Mouse (Mus musculus): ENCODE data around the gene 1700023F06Rik. TPM values are rescaled to one million over a fixed set of nuclear protein-coding genes. Genes with fewer than 3 reads are reported as not detected.

1700023F06Rik gene
- polyA plus RNA-seq, 1 experiment from 2014 or later: 0.38 TPM

DNA sequence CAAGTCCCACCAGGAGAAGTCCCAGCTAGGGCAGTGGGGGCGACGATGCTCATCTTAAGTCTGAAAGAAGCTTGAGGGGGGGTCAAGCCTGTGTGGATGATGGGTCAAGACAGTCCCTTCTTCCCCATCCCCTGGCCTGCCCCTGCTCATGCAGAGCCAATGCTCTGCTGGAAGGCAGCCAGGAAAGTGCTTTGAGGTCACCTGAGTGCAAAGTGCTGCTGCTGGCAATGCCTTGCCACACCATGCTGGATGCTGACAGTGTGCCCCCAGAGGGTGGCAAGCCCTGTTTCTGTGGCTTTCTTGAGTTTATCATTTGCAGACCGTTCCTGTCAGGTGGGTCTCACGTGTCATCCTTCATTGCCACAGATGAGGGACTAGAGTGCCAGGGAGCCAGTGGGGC lies 11.6 kb upstream of the 1700023F06Rik start:
- ATAC-seq: no peak
- peaks cover 15% of the 10 kb centered on the region for H3K36me3 ChIP-seq (ENCODE audit: insufficient read depth, low read length)
- H3K27ac ChIP-seq (ENCODE audit: low read length): no peak overlapping the region
- no peak overlapping the region for H3K9ac ChIP-seq (replicated peaks; ENCODE audit: low read depth)
- DNase-seq (ENCODE audit: low spot score): no peak
- no peak overlapping the region for H3K4me3 ChIP-seq (ENCODE audit: low read depth, low read length)
- peaks cover 5% of the 10 kb centered on the region; the same call in 1 of the 2 replicates for H3K4me1 ChIP-seq (ENCODE audit: insufficient read depth, low read depth, low read length)
- TF ChIP-seq CTCF (IDR thresholded peaks at IDR 0.05) (no peak), EP300 (IDR thresholded peaks at IDR 0.05) (no peak)
- 0 out of 2 replicates have a peak, but pooled peaks cover 3% of the 10 kb centered on the region for H3K27me3 ChIP-seq (replicated peaks; ENCODE audit: insufficient read depth, low read length)
- 83% methylated on average over 4 of the region's 4 CpGs for WGBS
- H3K9me3 ChIP-seq (ENCODE audit: low read length): no peaks in the 10 kb centered on the region
- H3K4me2 ChIP-seq (replicated peaks; ENCODE audit: low read depth, low read length): no peak overlapping the region

DNA sequence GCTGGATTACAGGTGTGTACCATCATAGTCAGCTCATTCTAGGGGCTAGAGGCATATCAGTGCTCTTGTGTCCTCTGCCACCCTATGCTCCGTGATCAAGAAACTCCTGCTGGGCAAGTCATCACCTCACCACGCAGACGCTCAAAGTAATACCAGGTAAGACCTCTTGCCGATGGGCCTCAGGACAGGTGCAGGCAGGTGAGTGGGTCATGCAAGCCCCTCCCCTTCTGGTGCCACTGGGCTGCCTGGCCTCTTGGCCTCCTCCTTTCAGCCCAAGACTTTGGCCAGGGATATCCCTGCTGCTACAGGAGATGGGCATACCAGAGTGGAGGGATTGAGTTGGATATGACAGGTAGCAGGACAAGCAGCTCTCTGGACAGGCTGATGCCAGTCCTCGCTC lies 10.9 kb upstream of the 1700023F06Rik start:
- DNase-seq (ENCODE audit: low spot score): no peak
- WGBS: 82% methylated on average over 5 of the region's 5 CpGs
- H3K4me1 ChIP-seq (ENCODE audit: insufficient read depth, low read depth, low read length): peaks cover 5% of the 10 kb centered on the region; the same call in 1 of the 2 replicates

DNA sequence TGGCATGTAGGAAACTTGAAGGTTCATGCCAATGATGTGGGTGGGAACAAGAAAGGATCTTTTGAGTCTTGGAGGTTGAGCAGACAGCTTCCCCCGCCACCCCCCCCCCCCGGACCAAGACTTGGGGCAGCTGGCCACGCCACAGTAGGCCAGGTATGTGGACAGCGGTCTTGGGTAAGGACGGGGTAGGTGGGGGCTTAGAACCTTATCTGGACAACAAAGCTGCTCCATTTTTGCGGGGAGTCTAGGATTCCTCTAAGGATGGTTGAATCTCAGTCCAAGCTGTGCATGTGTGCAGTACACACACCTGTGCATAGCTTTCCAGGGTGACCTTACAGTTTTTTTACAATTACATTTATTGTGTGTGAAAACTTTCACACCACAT lies 10.2 kb upstream of the 1700023F06Rik start:
- Histone ChIP-seq H3K27me3 (replicated peaks; ENCODE audit: insufficient read depth, low read length) (0 out of 2 replicates have a peak, but pooled peaks cover 3% of the 10 kb centered on the region), H3K27ac (ENCODE audit: low read length) (no peak overlapping the region), H3K36me3 (ENCODE audit: insufficient read depth, low read length) (peaks cover 8% of the 10 kb centered on the region), H3K9ac (replicated peaks; ENCODE audit: low read depth) (peak overlapping the region; percentile 6; the same call in 1 of the 2 replicates), H3K4me1 (ENCODE audit: insufficient read depth, low read depth, low read length) (peaks cover 5% of the 10 kb centered on the region; the same call in 1 of the 2 replicates), H3K9me3 (ENCODE audit: low read length) (no peaks in the 10 kb centered on the region), H3K4me3 (ENCODE audit: low read depth, low read length) (peak overlapping the region; percentile 45), H3K4me2 (replicated peaks; ENCODE audit: low read depth, low read length) (peak overlapping the region; percentile 87)
- TF ChIP-seq CTCF (IDR thresholded peaks at IDR 0.05) (no peak), EP300 (IDR thresholded peaks at IDR 0.05) (no peak)
- ATAC-seq (peak; percentile 28), DNase-seq (ENCODE audit: low spot score) (no peak)
- 22% methylated on average over 6 of the region's 6 CpGs for WGBS

More for the DNA sequence above, 10.9 kb upstream of the 1700023F06Rik start:
- H3K4me3 ChIP-seq (ENCODE audit: low read depth, low read length): no peak overlapping the region
- H3K27me3 ChIP-seq (replicated peaks; ENCODE audit: insufficient read depth, low read length): 0 out of 2 replicates have a peak, but pooled peaks cover 3% of the 10 kb centered on the region
- H3K4me2 ChIP-seq (replicated peaks; ENCODE audit: low read depth, low read length): no peak overlapping the region
- H3K27ac ChIP-seq (ENCODE audit: low read length): no peak overlapping the region
- no peaks in the 10 kb centered on the region for H3K9me3 ChIP-seq (ENCODE audit: low read length)
- peaks cover 8% of the 10 kb centered on the region for H3K36me3 ChIP-seq (ENCODE audit: insufficient read depth, low read length)
- no peak overlapping the region for H3K9ac ChIP-seq (replicated peaks; ENCODE audit: low read depth)
- no peak for TF ChIP-seq EP300 (IDR thresholded peaks at IDR 0.05)
- TF ChIP-seq CTCF (IDR thresholded peaks at IDR 0.05): no peak
- no peak for ATAC-seq

DNA sequence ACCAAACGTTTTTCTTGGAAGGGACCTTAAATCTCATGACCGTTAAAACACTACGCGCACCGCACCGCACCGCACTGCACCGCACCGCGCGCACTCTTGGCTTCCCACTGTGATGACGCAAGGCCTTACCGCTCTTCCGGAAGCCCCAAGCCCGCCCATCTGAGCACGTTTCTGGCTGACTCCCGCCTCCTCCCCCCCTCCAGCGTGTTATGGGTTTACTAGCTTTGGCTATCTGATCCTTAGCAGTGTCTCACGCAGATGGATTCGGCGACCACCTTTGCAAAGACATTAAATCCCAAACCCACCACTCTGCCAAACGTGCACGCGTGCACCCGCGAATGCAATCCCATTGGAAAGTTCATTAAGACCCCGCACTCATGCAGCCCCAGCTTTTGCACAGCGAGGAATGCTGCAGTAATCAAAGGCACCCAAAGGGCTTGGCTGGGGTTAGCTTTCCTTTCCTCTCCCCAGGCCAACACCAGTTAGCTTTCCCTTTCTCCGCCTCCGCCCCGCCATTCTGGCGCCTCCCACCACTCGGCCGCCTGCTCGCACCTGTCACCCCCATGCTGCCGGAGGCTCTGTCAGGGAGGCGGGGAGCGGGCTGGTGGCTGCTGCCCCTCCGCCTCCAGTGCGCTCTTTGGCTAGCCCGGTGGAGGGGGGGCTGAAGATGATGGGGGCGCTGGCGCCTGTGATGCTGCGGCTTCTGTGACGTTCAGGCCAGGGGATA lies 9.6 kb upstream of the 1700023F06Rik start, which contains the start of gene Spata32:
Gene Spata32, minus strand, starts transcription at position 643 of the 727 bp plus-strand sequence.
- ATAC-seq (peak; percentile 77), DNase-seq (ENCODE audit: low spot score) (peak; percentile 69)
- H3K4me1 ChIP-seq (ENCODE audit: insufficient read depth, low read depth, low read length): peaks cover 5% of the 10 kb centered on the region; the same call in 1 of the 2 replicates
- H3K4me2 ChIP-seq (replicated peaks; ENCODE audit: low read depth, low read length): peak within 1 kb of the TSS; percentile 87
- no peak within 1 kb of the TSS for H3K27ac ChIP-seq (ENCODE audit: low read length)
- H3K9me3 ChIP-seq (ENCODE audit: low read length): no peaks in the 10 kb centered on the region
- peak within 1 kb of the TSS; percentile 45 for H3K4me3 ChIP-seq (ENCODE audit: low read depth, low read length)
- H3K27me3 ChIP-seq (replicated peaks; ENCODE audit: insufficient read depth, low read length): 0 out of 2 replicates have a peak, but pooled peaks cover 3% of the 10 kb centered on the region
- TF ChIP-seq CTCF (IDR thresholded peaks at IDR 0.05): no peak
- H3K9ac ChIP-seq (replicated peaks; ENCODE audit: low read depth): peak within 1 kb of the TSS; percentile 6; the same call in 1 of the 2 replicates
- peaks cover 8% of the 10 kb centered on the region for H3K36me3 ChIP-seq (ENCODE audit: insufficient read depth, low read length)
- WGBS: 2% methylated on average over 45 of the region's 45 CpGs

DNA sequence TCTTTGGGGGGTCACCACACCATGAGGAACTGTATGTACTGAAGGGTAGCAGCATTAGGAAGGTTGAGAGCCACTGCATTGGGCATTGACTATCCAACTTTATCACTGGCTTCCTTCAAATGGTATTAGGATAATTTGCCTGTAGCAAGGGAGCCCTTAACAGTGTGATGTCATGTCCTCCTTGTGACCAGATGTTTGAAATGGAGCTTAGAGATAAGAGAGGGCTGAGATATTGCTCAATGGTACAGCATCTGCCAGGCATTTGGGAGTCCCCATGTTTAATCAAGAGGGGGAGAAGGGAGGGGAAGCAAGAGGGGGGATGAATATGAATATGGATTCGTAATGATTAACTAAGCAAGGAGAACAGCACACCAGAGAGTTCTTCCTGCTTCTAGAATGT lies 7.0 kb upstream of the 1700023F06Rik start:
- ATAC-seq: no peak
- 39% methylated on average over 1 of the region's 1 CpGs for WGBS

DNA sequence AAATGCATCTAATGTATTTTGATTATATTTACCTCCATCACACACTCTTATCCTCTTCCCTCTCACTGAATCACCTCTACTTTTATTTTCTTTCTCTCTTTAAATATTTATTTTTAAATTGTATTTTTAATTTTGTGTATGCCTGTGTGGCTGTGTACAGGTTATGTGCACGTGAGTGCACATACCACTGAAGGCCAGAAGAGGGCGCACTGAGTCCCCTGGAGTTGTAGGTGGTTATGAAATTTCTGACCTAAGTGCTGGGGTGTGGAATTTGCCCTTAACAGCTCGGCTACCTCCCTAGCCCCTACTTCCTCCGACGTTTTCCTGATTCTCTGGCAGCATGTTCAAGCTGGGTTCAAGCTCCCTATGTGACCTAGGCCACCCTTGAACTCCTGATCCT lies 5.4 kb upstream of the 1700023F06Rik start:
- no peak for DNase-seq (ENCODE audit: low spot score)
- no peak overlapping the region for H3K4me2 ChIP-seq (replicated peaks; ENCODE audit: low read depth, low read length)
- WGBS: 82% methylated on average over 5 of the region's 5 CpGs
- H3K27me3 ChIP-seq (replicated peaks; ENCODE audit: insufficient read depth, low read length): 0 out of 2 replicates have a peak, but pooled peaks cover 2% of the 10 kb centered on the region
- TF ChIP-seq EP300 (IDR thresholded peaks at IDR 0.05) (no peak), CTCF (IDR thresholded peaks at IDR 0.05) (no peak; the same call in 1 of the 2 replicates)
- no peak overlapping the region for H3K9ac ChIP-seq (replicated peaks; ENCODE audit: low read depth)
- H3K9me3 ChIP-seq (ENCODE audit: low read length): no peaks in the 10 kb centered on the region
- no peaks in the 10 kb centered on the region for H3K36me3 ChIP-seq (ENCODE audit: insufficient read depth, low read length)
- no peak overlapping the region for H3K27ac ChIP-seq (ENCODE audit: low read length)
- H3K4me1 ChIP-seq (ENCODE audit: insufficient read depth, low read depth, low read length): peaks cover 5% of the 10 kb centered on the region; the same call in 1 of the 2 replicates
- no peak overlapping the region for H3K4me3 ChIP-seq (ENCODE audit: low read depth, low read length)
- no peak for ATAC-seq

More for the DNA sequence above, 7.0 kb upstream of the 1700023F06Rik start:
- H3K27me3 ChIP-seq (replicated peaks; ENCODE audit: insufficient read depth, low read length): 0 out of 2 replicates have a peak, but pooled peaks cover 3% of the 10 kb centered on the region
- no peak for DNase-seq (ENCODE audit: low spot score)
- H3K9ac ChIP-seq (replicated peaks; ENCODE audit: low read depth): no peak overlapping the region
- no peaks in the 10 kb centered on the region for H3K9me3 ChIP-seq (ENCODE audit: low read length)
- H3K4me2 ChIP-seq (replicated peaks; ENCODE audit: low read depth, low read length): no peak overlapping the region
- no peak overlapping the region for H3K4me3 ChIP-seq (ENCODE audit: low read depth, low read length)
- TF ChIP-seq CTCF (IDR thresholded peaks at IDR 0.05) (no peak), EP300 (IDR thresholded peaks at IDR 0.05) (no peak)
- no peak overlapping the region for H3K27ac ChIP-seq (ENCODE audit: low read length)
- peaks cover 5% of the 10 kb centered on the region; the same call in 1 of the 2 replicates for H3K4me1 ChIP-seq (ENCODE audit: insufficient read depth, low read depth, low read length)
- H3K36me3 ChIP-seq (ENCODE audit: insufficient read depth, low read length): no peaks in the 10 kb centered on the region

All from lung, postnatal 0 days (tissue).